Mouse (Mus musculus) kidney, adult 8-10 months (tissue): ENCODE measurements at regions not wholly inside any gene's neighbourhood (a gene's known extent, or its start where the extent isn't known, plus 50 kb on each side); places are given as distances from the start of the nearest gene placed in this dataset.

Experiments used
- DNase-seq, 2 experiments: peaks; one replicate each; pipeline ENCODE4 v3.0.0; 2022

DNA sequence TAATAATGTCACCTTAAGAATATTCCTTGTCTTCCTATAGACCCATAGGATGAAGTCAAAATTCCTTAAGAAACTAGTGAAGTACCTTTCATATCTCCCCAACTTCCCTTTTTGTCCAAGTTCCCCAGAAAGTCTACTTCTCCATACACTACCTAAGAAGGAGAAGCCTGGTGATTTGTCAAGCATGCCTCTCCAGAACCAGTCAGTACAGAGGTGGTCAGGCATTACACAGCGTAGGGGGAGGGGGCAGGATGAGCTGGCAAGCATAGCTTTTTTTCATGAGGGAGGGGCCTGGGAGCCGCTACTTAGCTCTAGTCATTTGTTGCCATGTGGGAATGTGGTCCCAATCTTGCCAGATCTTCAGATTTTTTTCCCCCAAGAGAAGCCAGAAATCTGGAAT is 54.0 kb upstream of the Satb2 start:
- peak in 1 of 2 experiments; percentile 9 for DNase-seq

DNA sequence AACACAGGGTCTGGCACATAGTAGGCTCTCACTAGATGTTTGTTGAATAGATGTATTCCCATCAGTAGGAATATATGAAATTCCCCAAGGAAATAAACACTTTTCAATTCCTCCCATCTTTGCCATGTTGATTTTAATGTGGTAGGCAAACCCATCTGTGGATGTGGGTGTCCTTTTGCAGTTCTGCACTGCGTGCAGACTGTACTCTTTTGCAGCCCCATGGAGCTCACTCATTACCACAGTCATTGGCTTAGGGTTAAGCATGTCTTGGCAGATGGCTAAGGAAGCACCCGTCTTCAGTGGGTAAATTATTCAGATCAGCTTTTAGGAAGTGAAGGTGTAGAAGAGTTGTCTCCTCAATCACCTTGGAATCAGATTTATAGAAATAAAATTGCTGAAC is 54.8 kb upstream of the Satb2 start:
- no peak for DNase-seq

DNA sequence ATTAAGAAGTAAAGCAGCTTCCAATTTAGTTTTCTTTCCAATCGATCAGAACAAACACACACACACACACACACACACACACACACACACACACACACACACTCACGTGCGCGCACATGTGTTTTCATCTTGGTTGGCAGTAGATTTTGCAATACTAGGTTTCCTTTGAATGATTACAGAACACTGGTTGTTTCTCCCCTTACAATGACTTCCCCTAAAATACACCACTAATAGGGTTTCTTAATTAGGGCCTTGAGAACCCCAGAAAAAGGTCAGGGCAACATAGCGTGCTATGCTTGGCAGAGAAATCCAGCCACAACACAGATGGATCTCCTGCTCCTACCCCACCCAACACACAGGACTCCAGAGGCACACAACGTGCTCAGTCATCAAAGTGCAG is 56.0 kb upstream of the Satb2 start:
- DNase-seq: no peak

DNA sequence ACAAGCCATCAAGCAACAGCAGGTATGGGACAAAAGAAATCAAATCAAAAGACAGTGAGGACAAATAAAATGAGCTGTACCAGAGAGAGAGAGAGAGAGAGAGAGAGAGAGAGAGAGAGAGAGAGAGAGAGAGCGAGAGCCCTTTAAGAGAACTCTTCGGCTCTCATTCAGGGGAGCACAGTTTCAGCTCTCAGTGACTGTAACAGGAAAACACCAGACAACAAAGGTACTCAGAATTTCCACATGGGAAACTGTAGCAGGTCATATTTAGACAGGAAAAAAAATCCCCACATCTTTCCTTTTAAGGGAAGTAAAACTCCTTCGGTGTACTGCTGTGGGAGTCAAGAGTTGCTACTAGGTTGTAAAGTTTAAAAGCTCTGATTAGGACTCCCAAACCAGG is 57.9 kb upstream of the Satb2 start:
- DNase-seq: no peak

DNA sequence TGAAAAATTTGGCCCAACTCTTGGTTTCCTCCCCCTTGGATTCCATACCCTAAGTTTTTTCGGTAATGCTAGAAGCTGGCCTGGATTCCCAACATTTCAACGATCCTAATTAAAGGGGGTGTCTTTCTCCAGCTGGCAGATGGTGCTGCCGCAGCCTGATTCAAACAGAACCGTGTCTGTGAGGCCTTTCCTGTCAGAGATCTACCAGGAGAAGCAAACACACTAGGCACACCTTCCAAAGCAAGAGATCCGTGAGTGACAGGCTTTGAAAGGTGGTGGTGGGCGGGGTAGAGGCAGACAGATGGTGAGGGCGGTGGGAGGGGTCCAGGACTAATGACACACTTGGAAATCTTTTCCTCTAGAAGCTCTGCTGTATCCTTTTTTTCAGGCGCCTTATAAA is 61.8 kb upstream of the Satb2 start:
- DNase-seq: no peak

DNA sequence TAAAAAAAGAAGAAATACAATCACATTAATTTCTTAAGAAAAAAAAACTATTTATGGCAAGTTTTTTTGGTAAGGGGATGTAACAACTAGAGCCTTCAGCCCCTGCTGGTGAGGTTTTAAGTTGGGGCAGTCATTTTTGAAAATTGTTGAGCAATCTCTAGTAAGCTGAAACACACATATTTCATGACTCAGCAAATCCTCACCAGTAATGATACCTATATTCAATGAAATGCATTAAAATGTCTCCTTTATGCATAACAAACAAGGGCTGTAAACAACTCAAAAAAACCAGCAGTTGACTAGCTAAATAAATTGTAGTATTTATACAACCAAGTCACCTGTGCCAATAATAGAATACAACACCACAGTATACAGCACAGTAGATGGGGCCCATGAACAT is 63.1 kb upstream of the Satb2 start:
- no peak for DNase-seq

DNA sequence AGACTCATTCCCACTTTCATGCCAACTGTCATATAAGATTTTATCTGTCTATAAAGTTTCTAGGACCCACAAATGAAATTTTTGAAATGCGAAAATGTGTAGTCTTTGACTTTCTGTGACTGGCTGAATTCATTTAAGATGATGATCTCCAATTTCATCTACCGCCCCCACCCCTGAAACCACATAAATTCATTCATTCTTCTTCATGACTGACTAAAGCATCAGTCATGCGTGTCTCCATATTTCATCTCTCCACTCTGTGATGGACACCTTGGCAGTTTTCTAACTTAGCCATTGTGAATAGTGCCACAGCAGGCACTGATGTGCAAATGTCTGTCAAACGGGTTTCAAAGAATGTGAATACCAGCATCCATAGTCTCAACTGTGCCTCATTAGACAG is 75.4 kb upstream of the Satb2 start:
- no peak for DNase-seq

DNA sequence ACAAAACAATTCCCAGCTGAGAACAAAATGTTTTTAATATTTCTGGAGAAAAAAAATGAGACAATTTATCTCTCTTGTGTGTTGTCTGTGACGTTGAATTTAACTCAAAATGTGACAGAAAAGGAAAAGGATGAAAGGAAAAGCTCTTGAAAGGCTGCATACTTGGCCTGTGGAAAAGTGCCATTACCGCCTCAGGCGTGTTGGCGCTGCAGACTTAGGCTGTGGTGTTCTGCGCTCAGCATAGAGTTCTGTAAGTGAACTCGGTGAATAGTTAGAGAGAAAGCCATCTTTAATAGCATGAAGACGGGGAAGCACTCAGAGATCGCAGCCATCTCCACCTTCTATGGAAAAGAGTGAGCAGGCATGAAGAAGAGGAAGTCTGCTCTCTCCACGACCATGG is 77.5 kb upstream of the Satb2 start:
- DNase-seq: no peak

DNA sequence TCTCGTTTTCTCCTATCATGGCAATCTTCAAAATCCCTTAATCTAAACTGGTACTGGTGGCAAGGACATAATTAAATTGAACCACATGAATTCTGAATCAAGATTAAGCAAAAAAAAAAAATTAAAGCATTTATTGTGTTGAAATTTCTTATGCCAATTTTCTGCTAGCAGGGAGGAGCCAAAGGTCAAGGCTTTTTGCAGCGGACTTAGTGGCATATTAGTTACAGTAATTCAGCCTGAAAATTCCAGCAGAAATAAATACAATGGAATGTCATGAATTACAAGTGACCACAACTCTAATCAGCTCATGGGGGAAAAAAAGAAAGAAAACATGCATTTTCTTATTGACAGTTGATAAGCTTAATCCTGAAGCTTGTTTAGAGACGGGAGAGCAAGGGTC is 80.8 kb upstream of the Satb2 start:
- DNase-seq: no peak

DNA sequence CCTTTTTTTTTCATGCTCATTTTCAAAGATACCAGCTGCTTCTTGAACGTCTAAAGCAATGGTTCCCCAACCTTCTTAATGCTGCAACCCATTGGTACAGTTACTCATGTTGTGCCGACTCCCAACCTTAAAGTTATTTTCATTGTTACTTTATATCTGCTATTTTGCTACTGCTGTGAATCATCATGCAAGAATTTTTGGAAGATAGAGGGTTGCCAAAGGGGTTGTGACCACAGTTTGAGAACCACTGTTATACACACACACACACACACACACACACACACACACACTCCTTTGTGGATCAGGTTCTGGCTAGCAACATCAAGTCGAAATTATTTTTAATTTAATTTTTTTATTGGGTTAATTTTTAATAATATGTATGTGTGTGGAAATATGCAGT is 96.8 kb upstream of the Satb2 start:
- no peak for DNase-seq

DNA sequence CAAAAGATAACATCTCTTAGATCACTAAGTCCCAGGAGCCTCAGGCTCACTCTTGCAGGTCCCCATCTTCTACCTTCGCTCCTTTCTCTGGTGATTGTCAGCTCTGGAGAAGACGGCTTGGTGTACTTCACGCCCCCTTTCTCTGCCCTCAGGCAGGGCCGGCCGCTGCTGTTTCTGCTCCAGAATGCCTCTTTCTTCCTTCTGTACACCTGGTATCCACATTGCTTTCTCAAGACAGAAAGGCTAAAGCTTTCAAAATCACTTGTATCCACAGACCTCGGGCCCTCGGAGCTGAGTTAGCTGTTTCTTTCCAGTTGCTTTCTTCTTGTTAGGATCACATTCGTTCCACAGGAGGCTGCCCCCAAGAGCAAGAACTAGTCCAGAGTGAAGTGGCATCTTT is 98.2 kb upstream of the Satb2 start:
- DNase-seq: no peak

DNA sequence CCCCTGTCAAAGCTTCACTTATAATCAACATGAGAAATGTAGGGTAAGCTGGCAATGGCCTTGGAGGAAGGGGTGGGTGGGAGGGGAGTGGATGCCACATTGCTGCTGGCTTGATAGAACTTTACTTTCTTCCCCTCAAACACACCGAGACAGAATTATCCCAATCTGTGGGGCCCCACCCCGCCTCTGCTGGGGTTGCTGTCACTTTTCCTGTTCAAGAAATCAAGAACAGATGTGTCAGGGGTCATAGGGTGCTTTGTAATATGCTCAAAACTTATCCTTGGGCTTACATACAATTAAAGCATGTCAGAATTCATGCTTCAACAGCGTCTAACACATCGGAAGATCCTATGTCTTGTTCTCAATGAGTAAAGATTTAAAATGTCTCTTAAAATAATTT is 101.9 kb upstream of the Satb2 start:
- DNase-seq: no peak

DNA sequence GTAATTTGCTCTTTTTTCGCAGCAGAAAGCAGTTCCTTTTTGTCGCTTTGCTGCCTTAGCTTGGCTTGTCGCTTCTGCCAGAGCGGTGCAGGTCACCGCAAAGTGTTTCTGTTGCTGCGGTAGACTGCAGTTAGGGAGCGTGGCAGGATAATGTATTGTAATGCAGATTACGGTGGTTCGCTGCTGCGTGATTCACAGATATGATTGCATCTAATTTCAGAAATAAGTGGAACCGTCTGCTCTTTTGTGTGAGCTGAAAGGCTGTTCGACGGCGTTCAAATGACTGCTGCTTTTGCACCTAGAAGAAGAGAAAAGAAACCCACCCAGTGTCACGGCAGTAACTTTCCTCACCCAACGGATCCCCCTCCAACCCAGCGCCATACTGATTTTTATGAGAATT is 104.7 kb upstream of the Satb2 start:
- no peak for DNase-seq

DNA sequence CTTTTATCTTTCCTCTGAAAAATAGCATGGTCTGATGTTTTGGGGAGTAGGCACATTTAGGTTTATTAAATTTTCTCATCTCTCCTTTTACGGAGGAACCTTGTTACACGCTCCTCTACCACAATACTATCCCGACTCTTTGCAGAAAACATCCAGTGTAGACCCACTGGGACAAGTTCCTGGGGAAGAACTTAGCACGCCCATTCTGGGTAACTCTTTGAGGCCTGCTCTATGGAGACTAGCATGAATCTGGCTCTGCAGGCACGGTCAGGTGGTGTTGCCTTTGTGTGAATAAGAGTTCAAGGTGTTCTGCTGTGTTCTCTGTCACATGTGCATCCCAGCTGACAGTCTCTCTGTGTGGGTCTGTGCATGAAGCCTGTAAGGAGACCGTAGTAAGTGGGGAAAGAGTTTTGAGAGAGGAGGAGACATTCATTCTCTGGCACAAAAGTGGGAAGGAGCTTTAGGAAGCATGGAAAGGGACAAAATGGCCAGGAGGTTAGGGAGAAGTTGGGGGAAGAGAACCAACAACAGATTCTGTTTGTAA is 105.2 kb upstream of the Satb2 start:
- DNase-seq: no peak

DNA sequence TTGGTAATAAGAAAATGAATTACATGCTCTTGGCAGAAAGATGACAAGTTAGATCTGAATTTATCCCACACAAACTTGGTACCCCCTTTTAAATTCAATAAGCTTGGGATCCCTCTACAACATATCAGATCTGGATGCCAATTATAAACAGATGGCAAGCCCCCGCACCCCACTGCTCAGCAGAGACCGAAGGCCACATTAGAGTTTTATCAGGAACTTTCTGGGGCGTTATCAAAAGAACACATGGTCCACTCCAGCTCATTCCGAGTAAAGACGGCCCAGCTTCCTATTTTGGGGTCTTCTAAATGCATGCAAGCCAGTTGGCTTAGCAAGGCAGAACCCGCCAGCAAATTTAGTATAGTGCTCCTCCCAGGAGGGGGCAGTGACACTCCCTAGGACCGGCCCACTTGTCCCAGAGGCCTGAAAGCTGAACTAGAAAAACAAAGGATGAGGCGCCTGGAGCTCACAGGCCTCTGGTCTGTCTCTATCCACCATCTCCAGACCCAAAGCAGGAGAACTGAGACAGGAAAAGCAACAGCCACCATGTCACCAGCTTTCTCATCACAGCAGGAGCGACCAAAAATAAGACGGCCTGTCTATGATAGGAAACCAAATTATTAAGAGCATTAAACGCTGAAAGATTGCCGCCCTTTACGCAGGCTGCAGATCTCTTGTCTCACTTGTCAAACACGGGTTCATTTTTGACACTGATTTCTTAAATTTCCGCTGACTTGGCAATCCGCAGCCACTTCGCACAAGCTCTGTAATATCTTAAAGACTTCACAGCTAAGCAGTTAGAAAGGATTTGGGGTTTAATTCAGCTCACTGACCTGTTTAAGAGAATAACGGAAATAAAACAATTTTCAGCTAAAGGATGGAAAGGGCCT is 117.2 kb upstream of the Satb2 start:
- no peak for DNase-seq

DNA sequence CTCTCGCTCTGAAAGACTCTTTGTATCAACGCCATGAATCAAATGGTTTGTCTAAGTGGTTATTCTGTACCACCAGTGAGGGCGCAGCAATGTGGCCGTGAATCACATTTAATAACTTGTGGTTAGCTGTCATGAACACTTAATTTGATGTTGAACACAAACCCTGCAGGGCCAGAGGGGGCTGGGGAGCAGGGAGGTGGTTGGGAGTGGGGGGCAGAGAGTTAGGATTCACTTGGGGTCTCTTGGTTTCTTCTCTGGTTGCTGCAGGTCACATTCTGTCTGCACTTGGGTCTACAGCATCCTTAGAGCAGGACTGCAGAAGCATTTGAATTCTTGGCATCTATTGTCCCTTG is 117.8 kb upstream of the Satb2 start:
- no peak for DNase-seq

DNA sequence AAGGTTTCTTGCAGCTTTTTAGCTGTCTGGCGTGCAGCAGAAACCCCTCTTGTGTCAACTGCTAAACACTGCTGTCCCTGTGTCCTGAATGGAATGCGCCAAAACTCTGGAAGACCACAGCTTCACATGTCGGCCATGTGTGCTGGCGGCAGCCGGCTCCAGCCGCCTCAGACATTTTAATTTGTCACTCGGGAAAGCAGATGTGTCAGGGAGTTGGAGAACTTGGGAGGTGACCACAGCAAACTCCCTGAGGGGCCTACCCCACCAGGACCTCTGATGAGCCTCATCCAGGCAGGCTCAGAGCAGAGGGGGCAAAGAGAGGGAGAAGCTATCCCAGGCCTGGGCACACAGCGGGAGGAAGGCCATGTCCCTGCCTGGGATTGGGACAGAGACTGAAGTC is 118.3 kb upstream of the Satb2 start:
- DNase-seq: no peak

DNA sequence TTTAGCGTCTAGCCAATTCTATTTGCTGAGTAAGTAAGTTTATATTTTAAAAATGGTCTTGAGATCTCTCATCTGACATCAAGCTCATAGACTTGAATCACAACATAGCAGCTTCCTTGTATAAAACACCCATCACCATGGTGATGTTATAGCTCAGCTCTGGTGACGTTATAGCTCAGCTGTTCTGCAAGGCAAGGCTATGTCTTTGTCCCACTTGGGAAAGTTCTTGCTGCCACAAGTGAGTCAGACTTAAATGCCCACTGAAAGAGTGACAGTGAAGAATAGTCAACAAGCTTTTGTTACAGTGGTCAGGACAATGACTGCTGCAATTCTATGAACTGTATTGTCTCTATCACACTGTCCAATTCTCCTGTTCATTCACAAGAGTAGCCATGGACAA is 122.2 kb upstream of the Satb2 start:
- no peak for DNase-seq

DNA sequence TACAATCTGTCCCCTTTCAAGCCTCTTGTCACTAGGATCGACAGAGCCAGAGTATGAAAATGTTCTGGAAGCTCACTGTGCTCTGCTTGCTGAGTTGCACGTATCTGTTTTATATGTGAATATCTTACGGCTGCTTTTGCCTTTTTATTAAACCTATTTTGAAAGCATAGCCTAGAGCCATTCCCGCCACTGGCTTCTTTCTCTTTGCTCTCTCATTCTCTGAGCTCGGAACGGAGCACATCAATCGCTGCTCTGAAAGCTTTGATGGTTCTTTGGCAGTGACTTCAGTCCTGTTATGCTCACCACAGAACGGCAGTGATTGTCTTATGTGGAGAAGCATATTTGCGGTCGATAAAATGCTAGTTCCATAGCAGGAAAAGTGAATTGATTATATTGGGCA is 128.9 kb upstream of the Satb2 start:
- DNase-seq: no peak

DNA sequence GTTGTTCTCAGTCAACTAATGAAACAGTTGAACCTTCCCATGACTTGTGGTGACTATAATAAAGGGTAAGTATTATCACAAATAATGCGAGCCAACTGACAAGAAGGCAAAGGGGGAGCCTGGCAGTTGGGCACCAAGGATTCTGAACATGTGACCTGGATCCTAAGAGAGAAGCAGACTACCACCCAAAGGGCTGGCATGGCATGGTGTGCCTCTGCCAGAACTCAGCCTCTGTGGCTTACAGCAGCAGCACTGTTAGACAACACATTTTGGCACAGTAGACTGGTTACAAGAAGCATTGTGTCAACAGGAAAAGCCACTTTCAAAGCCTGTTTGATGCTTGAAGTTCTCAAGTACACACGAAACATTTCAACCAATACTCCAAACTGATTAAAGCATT is 142.2 kb upstream of the Satb2 start:
- no peak for DNase-seq

DNA sequence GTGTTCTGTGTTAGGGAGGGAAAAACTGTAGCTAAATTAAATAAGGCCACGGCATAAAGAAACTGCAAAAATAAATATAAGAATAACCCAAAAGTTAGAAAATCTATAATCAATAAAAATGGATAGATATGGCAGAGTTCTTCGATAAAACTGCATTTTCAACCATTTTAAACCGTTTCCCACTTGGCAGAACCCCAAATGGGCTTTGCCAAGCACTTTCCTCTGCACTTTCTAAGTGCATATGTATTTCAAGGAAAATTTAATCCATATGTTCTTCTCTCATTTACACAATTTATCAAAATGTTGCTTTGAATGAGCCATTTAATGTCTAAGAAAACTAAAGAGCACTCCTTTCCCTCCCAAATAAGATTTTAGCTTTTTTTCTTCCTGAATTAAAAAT is 165.7 kb upstream of the Satb2 start:
- no peak for DNase-seq

DNA sequence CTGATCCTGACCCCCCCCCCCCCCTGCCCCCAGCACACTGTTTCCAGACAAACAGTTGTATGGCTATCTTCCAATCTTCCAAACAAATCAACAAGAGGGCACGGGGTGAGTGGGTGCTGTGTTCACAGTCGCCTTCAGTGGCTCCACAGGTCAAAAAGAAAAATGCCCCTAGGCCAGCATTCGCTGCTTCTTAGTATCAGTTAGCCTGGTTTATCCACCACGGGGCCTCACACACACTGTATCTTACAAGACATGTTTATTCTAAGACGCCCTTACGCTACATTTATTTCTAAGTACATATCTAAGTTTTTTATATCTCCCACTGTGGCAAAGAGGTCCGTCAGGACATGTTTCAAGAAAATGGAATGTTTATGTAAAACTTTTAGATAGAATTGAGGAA is 177.4 kb upstream of the Satb2 start:
- DNase-seq: no peak

DNA sequence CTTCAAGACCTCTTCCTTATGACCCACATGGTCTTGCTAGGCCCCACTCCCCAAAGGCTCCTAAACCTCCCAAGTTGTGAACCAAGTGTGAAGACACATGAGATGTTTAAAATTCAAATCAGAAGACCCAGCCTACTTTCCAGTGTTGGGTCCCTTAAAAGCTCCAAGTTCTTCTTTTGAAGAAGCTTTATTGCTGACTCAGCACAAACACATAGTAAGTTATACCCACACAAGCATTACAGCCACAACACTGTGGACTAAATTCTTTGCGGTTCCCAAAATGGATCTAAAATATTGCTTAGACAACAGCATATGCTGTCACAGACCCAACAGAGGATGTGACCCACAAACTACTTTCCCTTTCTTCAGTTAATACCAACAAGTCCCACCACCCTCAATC is 186.0 kb upstream of the Satb2 start:
- no peak for DNase-seq

DNA sequence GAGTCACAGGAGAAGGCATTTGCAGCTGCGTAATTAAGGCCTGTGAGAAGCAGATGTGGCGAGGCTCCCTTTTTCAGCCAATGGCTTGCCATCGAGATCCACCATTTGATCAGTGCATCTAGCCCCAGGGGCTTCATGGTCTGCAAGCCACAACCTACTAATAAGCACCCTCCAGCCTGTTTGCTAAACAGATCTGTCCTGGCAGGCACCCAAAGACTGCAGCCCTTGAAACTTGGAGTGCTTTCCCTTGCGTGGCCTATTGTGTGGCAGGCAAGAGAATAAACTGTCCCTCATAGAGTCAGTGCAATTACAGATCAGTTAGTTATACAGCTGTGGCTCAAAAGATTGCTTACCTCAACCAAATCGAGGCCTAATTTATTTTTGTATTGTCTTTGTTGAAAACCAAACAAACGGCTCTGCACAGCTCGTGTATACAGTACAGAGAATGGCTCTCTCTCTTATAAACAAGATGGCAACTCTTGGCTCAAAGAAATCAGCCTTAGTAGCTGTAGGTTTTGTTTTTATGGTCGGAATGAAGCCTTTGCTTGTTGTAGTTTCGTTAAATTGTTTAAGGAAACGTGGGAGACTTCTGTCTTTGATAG is 195.9 kb upstream of the Satb2 start:
- no peak for DNase-seq

DNA sequence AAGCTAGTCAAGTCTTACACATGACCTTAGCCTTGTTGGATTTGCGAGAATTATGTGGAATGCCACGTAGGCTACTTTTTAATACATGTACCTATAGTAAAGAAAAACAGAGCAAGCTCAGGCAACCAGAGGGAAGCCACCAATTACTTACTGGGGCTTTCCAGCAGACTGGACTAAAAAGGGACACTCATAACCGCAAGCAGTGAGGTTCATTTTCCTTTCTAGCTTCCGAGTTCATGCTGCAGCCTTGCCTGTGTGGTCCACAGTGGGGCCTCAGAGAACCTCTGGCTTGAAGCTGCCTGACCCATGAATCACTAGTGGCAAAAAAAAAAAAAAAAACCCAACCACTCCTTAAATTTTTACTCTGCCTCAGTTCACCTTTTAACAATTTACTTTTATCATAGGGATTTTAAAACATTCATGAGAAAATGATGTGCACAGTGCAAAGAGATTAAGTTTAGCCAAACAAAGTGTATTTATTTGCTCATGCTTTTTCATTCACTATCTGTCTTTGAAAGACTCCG is 188.6 kb upstream of the 1700066M21Rik start:
- no peak for DNase-seq
